Mouse (Mus musculus) thymus, postnatal 36 days (tissue): ENCODE measurements around the gene Fndc3b.

Experiments used
- DNase-seq, 2 experiments: peaks; one replicate each; pipeline ENCODE4 v3.0.0; 2022; ENCODE audit warnings: mixed read lengths in 2 of 2

Fndc3b gene

DNA sequence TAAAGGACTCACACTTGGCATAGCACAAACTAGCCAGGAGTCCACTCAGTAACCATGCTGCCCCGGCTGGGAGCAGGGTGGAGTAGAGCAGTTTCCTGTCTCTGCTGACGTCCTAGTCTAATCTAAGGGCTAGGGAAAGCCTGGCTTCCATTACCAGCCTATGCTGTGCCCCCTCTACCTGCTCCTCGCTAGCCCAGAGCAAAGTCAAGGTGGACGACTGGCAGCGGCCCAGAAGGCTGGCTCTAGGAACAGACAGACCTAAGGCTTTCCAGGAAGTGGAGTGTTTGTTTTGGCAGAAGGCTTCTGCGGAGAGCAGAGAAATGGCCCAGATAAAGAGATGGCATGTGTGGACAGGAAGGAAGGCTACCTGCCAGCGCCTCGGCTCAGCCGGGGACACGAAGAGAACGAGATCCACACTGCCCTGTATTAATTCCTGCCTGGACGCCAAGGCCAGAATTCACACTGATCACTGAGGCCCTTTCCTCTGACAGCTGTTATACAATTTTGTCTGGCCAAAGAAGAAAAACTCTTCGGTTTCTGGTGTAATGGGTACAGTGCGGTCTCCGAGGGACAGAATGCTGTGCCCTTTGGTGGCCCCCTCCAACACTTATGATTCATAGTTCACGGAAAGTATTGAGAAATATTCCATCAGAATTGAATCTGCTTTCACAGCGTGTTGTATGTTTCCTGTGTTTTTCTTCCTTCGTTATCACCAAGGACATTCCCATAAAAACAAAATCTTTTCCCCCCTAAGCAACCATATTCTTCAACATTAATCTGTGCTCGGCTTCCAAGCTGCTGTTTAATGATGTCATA is 94.5 kb downstream of the Fndc3b start:
- DNase-seq, result no peak

DNA sequence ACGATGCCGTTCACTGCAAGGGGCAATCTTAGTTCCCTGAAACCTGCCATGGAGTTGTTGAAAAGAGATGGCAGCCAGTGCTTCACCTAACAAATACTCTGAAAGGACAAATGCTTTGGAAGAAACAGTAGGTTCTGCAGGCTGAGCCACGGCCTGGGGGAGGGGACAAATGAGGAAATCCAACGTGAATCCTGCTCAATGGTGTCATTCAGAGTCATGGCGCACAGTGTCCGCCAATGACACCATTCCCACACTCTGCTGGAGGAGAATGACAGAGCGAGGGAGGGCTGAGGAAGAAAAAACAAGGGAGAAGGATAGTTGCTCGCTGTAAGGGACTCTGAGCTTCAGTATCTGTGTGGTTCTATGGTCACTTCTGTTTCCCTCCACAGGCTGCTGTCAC is 95.6 kb downstream of the Fndc3b start:
- DNase-seq, result no peak

DNA sequence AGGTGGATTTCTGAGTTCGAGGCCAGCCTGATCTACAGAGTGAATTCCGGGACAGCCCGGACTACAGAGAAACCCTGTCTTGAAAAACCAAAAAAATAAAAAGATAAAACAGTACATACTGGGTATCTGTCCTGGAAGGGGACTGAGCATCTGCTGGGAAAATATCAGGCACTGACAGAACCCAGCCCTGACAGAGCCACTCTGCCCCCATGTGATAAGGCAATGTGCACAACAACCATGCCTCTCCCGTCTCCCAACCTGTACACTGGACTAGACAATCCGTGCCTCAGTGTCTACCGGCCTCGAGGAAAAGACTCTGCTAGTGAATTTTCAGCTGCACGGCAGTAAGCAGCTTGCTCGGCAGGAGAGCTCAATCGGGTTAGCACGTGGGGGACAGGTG is 97.3 kb downstream of the Fndc3b start:
- DNase-seq, result no peak

DNA sequence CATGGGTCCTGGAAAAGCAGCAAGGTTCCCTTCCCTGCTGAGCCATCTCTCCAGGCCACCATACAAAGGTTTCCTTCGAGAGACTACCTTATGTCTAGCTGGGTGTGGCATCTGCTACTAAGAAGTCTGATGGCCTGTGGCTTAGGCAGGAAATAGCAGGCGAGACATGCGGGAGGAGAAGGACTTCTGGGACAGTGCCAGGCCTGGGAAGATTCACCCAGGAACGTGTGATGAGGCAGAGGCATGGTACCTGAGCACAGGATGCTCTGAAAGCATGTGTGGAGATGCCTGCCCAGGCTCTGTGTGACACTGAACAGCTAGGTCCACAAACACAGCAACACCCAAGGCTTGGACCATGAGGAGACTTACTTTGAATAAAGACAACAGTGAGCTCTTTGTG is 98.1 kb downstream of the Fndc3b start:
- no peak for DNase-seq

DNA sequence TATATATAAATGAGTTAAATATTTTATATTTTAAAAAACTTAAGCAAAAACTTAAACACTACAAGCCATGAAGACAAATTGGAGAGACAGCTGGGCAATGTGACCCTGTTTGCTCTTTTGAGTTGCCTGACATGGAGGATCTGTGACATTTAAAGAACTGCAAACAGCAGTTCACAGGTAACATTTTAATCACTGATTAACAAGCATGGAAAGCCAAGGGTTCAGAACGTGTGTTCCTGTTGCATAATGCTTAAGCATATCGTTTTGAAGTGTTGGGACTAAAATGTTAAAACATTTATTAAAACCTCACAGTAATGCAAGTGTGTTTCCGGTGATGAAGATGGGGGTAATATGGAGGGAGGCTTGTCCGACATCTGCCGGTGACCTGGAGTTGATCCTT is 99.1 kb downstream of the Fndc3b start:
- no peak for DNase-seq

DNA sequence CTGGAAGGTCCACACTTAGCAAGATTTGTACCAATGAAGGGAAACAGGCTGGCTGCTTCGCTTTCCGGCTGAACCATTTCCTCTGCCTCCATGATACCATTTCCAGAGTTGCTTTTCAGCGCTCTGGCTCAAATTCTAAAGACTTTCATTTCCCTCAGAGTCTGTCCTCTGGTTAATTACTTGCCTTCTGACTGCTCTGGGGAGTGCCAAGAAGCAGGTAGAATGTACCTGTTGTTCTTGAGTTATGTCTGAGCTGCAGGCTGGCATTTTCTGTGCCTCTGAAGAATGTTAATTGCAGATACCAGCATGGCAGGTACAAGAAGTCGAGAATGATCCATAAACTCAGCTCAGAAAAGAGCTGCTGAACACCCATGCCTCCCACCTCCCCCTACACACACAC is 100.6 kb downstream of the Fndc3b start:
- no peak for DNase-seq

DNA sequence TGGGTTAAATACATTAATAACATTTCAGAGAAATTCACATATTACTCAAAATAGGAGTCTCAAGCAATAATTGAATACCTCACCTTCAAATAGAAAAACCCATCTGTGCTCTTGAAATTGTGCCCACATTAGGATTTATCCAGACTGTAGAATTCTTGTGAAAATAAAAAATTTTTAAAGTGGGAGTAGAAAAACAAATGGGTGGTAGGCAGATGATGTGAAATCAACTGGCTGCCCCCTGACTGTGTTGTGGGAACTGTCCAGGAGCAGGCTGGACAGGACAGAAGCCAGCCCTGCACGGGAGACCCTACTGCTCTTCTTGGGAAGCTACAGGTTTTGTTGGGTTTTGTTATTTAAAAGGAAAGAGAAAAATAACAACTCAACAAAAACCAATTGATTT is 101.0 kb downstream of the Fndc3b start:
- no peak for DNase-seq

DNA sequence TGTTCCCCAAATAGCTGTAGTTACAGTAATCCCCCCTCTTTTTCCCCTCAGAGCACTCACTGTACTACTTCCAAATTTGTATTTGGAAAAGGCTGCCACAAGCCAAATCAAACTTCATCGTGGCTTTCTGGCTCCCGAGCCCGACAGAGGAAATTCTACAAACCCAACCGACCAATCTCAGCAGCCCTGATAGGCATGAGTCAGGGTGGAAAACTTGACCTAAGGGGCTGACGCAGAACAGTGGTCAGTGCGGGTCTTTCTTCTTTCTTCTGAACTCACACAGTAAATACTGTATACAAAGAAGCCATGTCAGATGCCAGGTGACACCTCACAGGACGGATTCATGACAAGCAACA is 103.3 kb downstream of the Fndc3b start:
- DNase-seq, result no peak

DNA sequence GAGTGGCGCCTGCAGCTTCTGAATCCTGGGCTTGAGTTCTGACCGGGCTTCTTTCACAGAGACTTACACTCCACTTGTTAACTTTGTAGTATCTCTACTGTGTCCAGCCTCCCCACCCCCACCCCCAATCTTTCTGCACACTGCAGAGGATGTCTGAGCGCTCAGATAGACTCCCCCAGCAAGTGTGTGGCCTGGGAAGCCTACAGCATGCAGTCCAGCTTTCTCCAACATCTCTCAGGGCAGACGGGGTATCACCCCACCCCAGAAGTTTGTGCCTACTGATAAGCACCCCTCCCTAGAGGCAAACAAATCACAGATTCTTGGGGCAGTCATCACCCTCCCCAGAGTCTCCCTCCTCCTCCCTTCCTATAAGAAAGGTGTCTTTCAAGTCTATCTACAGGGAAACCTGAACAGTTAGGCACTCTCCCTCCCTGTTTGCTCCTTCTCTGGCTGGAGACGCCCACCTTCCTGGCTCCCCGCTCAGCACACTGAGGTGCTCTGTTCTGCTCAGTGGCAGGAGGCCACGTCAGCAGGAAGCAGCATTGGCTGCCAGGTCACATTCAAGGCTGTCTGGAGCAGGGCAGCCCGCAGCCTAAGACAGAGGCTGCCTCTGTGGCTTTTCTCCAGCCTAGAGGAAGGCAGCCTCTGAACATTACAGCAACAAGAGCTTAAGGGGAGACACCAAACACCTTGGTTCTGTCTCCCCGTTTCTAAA is 103.9 kb downstream of the Fndc3b start:
- peak; percentile 5 to 17 for DNase-seq

DNA sequence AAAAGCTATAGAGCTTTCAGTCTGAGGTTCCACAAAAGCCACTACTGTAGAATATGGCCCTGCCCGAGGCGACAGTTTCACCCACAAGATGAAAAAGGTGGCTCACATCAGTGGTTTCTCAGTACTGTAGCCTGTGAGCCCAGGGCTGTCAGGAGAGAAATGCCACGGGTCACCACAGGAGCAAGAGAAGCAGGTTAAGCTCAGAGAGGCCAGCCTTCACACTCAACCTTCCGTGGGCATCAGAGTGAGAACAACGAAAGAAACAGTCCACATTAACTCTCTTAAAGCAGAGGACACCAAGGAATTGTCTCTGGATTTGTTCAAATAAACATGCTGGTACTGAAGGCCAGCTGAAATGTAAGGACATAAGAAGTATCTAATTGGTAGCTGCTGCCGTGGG is 104.5 kb downstream of the Fndc3b start:
- no peak for DNase-seq

DNA sequence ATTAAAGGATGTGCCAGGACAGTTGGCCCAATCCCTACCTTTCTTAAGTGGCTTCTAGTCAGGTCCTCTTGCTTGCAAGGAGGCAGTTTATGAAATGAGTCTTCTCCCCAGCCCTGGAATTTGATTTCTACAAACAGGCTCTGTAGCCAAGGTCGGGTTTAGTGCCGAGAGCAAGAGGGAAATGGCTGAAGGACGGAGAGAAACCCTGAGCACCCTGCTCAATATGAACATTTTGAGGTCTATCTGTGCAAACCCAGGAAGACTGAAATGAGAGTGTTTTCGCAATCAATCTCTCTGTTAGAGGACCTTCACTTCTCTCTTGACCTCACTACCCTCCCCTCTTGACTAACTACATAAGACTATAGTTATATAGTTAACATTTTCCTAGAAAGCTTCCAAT is 105.5 kb downstream of the Fndc3b start:
- DNase-seq, result no peak

DNA sequence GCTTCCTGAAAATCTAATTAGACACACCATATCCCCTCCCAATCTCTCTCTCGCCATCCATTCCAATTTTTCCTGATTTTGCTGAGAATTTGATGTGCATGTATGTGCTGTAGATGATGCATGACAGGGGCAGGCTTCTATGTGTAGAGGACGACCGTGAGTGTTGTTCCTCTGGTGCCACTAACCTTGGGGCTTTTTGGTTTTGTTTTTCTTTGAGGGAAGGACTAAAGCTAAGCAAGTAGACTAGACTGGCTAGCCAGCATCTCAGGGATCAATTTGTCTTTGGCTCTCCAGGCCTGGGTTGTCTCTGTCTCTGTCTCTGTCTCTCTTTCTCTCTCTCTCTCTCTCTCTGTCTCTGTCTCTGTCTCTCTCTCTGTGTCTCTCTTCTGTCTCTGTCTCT is 106.0 kb downstream of the Fndc3b start:
- no peak for DNase-seq

DNA sequence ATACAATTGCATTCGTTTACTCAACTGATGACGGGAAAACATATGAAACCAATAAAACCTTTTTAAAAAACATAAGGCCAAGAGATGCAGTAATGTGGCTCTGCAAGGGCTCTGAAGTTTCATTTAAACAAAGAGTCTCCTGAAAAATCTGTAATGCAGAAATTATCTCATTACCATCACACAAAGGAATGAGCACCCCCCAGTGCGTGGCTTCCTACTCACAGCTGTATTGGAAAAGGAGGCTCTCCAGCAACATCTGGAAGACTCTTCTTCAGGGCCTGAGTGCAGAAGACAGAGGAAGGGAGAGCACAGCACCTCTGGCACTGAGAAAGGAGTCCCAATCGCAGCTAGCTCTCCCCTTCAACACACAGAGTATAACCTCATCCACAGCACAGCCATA is 106.5 kb downstream of the Fndc3b start:
- DNase-seq, result no peak

DNA sequence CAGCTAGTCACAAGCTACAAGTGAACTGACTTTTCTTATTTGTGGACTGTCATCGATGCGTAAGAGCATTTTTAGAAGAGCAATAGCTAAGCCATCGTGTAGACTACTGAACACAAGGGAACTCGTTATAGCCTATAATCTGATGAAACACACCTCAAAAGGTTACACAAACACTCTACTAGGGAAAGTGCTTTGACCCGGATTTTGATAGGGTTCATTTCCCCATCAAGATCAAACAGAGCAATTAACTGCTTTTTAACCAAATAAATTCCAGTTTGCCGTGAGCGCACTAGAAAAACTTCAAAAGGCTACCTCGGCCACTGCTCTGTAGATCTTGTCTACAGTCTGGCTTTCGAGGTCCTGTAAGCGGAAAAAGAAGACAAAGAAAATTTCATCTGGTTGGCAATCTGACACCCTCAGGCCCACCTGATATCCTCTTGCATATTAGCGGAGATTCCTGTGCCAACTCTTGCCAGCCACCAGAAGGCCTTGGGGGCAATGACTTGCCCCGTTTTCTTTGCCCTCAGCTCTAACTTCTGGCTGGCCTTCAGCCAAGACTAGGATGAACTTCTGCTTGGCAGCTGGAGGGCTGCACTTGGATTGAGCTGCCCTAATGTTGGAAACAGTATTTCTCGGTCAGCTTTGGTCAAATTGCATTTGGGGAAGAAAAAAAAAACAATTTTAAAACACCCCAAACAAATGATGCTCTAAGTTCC is 107.0 kb downstream of the Fndc3b start:
- no peak for DNase-seq

DNA sequence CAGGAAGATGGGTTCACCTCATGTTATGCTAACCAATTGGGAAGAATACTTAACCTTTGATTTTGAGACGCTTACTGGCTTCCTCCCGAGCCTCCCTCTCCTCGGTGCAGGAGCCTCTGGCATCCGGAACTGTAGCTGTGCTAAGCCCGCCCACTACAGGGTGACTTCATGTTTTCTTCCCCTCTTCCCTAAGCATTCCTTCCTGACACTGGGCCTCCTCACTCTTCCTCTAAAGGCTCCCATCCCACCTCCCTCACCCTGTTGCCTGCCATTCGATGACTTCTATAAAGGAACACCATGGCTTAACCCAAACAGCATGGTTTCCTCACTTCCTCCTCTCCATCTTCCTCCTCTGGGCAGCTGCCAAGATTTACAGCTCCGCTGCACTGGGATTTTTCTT is 110.5 kb downstream of the Fndc3b start:
- no peak for DNase-seq

DNA sequence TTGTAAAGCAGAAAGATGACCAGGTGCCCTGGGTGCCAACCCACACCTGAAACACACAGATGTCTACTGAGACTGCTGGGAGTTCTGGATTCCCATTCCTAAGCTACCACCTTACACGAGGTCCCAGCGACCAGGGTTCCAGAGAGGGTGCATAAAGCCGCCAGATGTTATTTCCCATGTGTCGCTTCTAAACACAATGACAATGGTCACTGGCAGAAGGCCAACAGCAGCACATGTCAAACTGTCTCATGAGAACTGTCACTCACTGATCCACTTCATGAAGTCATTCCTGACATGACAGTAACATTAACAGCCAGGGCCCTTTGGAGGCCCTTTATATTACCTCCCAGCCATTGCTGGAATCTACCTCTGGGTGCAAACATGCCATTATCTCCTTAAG is 110.9 kb downstream of the Fndc3b start:
- no peak for DNase-seq

DNA sequence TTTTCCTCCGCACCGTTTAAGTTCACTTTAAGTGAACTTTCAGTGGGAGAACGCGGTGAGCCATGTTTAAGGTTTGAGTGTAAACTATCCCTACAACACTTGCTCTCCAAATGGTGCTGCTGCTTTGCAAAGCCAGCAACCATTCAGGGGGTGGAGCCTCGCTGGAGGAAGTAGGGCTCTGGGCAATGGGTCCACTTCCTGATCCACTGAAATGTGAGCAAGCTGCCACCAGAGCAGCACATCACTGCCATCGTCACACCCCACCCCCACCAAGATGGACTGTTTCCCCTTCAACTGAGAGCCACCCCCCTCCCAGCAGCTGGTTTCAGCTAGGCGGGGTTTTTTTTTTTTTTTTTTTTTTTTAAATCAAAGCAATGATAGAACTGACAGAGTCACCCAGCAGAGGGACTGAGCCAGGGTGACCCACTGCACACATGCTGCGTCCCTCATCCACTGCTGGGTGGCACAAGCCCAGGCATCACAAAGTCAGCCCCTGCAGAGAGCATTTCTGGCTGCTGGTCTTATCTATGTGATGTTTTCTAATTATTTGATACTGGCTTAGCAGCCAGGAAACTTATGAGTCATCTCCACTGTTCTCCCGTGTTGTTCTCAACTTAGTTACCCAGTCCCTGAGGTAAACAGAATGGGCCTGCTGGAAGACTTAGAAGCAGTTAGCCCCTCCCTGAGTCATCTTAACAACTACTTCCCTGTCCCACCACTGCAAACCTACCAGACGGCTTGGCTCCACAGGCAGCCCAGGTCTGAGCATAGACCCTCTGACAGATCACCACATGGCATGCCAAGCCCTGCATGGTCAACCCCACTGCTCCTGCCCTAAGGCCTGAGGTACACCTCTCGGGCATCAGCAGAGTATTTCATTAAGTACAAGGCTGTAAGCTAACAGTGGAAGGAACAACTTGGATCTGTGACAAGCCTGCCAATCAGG is 112.4 kb downstream of the Fndc3b start:
- DNase-seq, result no peak

DNA sequence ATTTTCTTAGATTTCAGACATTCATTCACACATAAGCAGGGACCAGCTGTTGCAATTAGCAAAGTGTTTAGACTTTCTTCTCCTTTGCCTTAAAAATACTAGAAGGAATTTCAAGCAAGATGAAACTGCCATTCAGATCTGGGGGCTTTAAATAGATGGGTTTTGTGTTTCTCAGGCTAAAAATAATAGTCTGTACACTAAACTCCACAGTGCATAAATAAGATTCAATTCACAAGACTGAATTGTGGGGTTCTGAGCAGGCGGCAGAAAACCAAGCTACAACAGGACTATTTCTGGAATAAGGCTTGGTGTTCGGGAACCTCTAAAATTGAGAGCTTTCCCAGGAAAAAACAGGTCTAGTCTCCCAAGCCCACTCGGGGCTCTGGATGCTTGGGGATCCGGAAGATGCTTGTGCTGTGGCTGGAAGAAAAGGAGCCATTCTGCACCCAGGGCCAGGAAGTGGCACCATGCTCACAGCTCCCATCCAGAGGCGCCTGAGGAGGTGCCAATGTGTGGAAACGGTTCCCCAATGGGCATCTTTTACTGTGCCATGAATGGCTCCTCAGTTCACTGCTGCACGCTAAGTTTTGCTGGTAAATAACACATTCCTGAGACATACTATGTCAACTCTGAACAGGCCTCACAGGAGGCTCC is 117.5 kb downstream of the Fndc3b start:
- no peak for DNase-seq

DNA sequence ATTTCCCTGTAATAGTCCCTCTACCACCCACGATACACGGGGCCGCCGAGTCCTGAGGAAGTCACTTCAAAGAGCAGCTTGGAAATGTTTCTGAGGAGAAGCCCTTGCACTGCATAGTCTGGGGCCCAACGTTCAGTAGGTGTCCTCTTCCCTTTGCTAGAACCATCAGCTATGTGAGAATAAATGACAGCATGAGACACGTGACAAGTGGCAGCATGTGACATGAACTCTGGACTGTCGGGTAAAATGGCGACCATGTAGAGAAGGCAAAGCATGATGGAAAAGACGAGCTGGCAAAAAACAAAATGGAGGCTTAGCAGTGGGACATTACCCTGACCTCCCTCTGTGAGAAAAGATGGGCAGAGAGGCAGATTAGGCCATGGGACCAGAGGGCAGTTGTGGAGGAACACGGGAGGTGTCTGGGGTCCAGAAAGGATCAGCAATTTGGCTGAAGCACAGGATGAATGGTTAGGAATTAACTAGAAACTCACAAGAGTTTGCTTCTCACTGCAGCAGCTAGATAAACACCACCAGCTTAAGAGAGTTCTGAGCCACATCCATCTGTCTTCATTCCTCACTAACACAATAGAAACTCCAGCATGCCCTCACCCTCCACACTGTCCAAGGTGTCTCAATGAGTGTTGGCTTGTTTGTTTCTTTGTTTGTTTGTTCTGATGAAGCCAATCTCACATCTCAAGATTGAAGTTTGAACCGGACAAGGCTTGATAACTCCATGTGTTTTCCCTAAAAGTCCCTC is 118.2 kb downstream of the Fndc3b start:
- DNase-seq, result no peak

DNA sequence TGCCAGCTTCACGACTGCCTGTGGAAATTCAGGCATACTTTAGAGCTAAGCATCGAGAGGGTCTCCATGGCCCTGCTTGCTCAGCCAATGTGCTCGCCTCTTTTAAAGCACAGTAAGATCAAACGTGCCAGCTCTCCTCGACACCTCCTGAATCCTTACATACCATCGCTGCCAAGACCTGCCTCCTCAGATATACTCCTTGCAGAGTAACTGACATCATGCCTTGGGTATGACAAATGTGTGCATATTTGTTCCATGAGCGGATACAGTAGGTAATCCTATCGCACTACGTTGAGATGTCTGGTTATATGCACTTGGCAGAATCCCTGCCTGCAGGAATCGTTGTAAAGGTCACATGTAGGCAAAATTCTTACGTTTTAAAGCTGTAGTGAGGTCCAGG is 120.3 kb downstream of the Fndc3b start:
- no peak for DNase-seq

DNA sequence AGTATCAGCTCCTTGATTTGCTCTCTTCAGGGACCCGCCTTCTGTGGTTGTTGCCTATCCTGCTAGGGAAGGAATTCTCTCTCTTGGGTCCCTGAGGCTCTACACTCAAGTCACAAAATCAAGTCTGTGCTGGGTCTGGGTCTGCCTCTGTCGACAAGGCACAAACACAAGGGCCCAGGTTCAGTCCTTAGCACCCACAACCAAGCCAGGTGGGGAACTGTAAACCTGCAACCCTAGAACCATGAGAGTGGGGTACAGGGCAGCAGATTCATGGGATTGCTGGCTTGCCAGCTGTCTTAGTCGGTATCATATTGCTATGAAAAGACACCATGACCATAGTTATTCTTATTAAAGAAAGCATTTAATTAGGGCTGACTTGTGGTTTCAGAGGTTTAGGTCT is 121.8 kb downstream of the Fndc3b start:
- DNase-seq, result no peak

DNA sequence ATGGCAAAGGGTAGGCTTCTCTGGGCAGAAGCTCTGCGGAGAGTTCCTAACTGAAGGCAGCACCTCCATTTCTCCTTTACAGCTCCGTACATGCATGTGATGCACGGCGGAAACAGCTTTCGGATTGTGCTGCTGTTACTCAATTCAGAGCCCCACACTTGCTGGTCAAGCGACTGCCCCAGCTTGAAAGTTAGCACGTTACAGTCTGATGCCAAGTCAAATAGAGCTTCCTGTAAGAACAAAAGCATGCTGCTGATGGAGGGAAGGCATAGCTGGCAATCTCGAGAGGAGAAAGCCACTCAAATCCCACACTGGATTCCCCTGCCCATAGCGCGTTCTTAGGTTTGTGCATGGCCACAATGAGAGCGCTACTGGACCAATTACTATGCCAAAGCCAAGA is 122.5 kb downstream of the Fndc3b start:
- DNase-seq, result no peak
